Mouse (Mus musculus): ENCODE results near the gene Sfta2. TPM values are rescaled to one million over a fixed set of nuclear protein-coding genes. Genes with fewer than 3 reads are reported as not detected.

Gene Sfta2
- total RNA-seq, 2 experiments from 2014 or later, result not detected

Other genes starting within 250 kb of the Sfta2 start
- 1 to 10 TPM; 2.9 to 4.1 TPM for gene H2-Q4, start 221.9 kb upstream of the Sfta2 start, total RNA-seq (2021)
- gene H2-Q6, start 176.7 kb upstream of the Sfta2 start, total RNA-seq (2021), result 1 to 10 TPM in 1 of 2 experiments, under 1 TPM in 1; 0.96 to 1.4 TPM
- gene H2-Q7, start 162.4 kb upstream of the Sfta2 start, total RNA-seq (2021), result 1 to 10 TPM in 1 of 2 experiments, under 1 TPM in 1; 0.53 to 1.4 TPM
- gene H2-Q10, start 131.5 kb upstream of the Sfta2 start, total RNA-seq (2021), result under 1 TPM; 0.33 to 0.46 TPM
- not detected for gene Pou5f1, start 95.5 kb upstream of the Sfta2 start, total RNA-seq (2021)
- 10 to 100 TPM; 10.1 to 13.7 TPM for gene Tcf19, start 84.7 kb upstream of the Sfta2 start, total RNA-seq (2021)
- gene Cchcr1, start 84.4 kb upstream of the Sfta2 start, total RNA-seq (2021), result 10 to 100 TPM; 14.2 to 16.2 TPM
- gene Psors1c2, start 68.3 kb upstream of the Sfta2 start, total RNA-seq (2021), result under 1 TPM; 0.44 to 0.84 TPM
- 1 to 10 TPM in 1 of 2 experiments, under 1 TPM in 1; 1.00 to 1.7 TPM for gene Cdsn, start 49.4 kb upstream of the Sfta2 start, total RNA-seq (2021)
- gene 2300002M23Rik, start 34.1 kb upstream of the Sfta2 start, total RNA-seq (2021), result not detected
- gene Gm9573, start 25.1 kb downstream of the Sfta2 start, total RNA-seq (2021), result not detected
- gene Mucl3, start 42.1 kb downstream of the Sfta2 start, total RNA-seq (2021), result not detected
- gene Vars2, start 66.0 kb downstream of the Sfta2 start, total RNA-seq (2021), result 10 to 100 TPM; 34.3 to 35.1 TPM
- gene Gtf2h4, start 72.2 kb downstream of the Sfta2 start, total RNA-seq (2021), result 10 to 100 TPM; 26.7 to 37.5 TPM
- 10 to 100 TPM; 49.0 to 51.5 TPM for gene Ddr1, start 103.1 kb downstream of the Sfta2 start, total RNA-seq (2021)
- gene Ier3, start 220.1 kb downstream of the Sfta2 start, total RNA-seq (2021), result 10 to 100 TPM; 16.0 to 21.3 TPM
- 100 to 1,000 TPM; 127 to 158 TPM for gene Flot1, start 221.7 kb downstream of the Sfta2 start, total RNA-seq (2021)
- 100 to 1,000 TPM; 442 to 465 TPM for gene Tubb5, start 236.8 kb downstream of the Sfta2 start, total RNA-seq (2021)
- gene Mdc1, start 240.0 kb downstream of the Sfta2 start, total RNA-seq (2021), result 10 to 100 TPM; 17.6 to 17.7 TPM

Measured in left cerebral cortex, adult 18-20 months (tissue).